Mouse (Mus musculus): ENCODE measurements around the gene Klrb1a.

- TF ChIP-seq MYOG (IDR thresholded peaks at IDR 0.05; ENCODE audit: control insufficient read depth in 1 of 3, insufficient read depth in 1 of 3, insufficient read length in 2 of 3, low read depth in 2 of 3) (no peak), USF1 (IDR thresholded peaks at IDR 0.05; ENCODE audit: low read depth) (no peak), POLR2AphosphoS2 (IDR thresholded peaks at IDR 0.05; ENCODE audit: insufficient read length, low read depth) (no peak), POLR2A (IDR thresholded peaks at IDR 0.05; ENCODE audit: insufficient read length, low read depth) (no peak), E2F4 (IDR thresholded peaks at IDR 0.05; ENCODE audit: insufficient read depth) (no peak), CEBPB (IDR thresholded peaks at IDR 0.05; ENCODE audit: insufficient read depth, poor library complexity, severe bottlenecking) (no peak), MAX (IDR thresholded peaks at IDR 0.05; ENCODE audit: low read depth) (no peak), TCF12 (IDR thresholded peaks at IDR 0.05; ENCODE audit: insufficient read depth, poor library complexity, severe bottlenecking) (no peak), MYOD1 (IDR thresholded peaks at IDR 0.05; ENCODE audit: control insufficient read depth in 1 of 3, insufficient read length in 2 of 3, low read depth in 2 of 3) (no peak)
These were observed 23.8 kb downstream of the Klrb1a start for GRCm38 (mm10) chr6:128599555-128599954.

Data from myocyte (in vitro differentiated cells).